Mouse (Mus musculus): ENCODE data around the gene Col27a1. TPM values are rescaled to one million over a fixed set of nuclear protein-coding genes. Genes with fewer than 3 reads are reported as not detected.

Col27a1 gene
- total and polyA plus RNA-seq, 3 experiments = not detected

- TF ChIP-seq MAX (IDR thresholded peaks at IDR 0.05; ENCODE audit: low read length) (no peak), MYB (IDR thresholded peaks at IDR 0.05; ENCODE audit: low read depth, low read length) (no peak), ELF1 (IDR thresholded peaks at IDR 0.05; ENCODE audit: low read depth, low read length) (no peak), ZKSCAN1 (IDR thresholded peaks at IDR 0.05; ENCODE audit: low read depth, low read length) (no peak), EP300 (IDR thresholded peaks at IDR 0.05; ENCODE audit: low read depth in 1 of 2, low read length in 2 of 2) (no peak), SMC3 (IDR thresholded peaks at IDR 0.05; ENCODE audit: low read depth, low read length) (no peak), NRF1 (IDR thresholded peaks at IDR 0.05; ENCODE audit: insufficient read depth, low read depth, low read length, poor library complexity, severe bottlenecking) (no peak), KAT2A (conservative IDR thresholded peaks at IDR 0.05; ENCODE audit: low read depth, low read length) (no peak), MAFK (IDR thresholded peaks at IDR 0.05; ENCODE audit: borderline replicate concordance, low read depth, low read length) (no peak), HCFC1 (IDR thresholded peaks at IDR 0.05; ENCODE audit: low read depth, low read length) (no peak), USF1 (IDR thresholded peaks at IDR 0.05; ENCODE audit: low read depth, low read length) (no peak), MAZ (IDR thresholded peaks at IDR 0.05; ENCODE audit: low read depth, low read length) (no peak), TAL1 (IDR thresholded peaks at IDR 0.05; ENCODE audit: low read length) (no peak), TCF12 (IDR thresholded peaks at IDR 0.05; ENCODE audit: low read depth, low read length) (no peak), RAD21 (IDR thresholded peaks at IDR 0.05; ENCODE audit: low read depth, low read length) (no peak), BHLHE40 (IDR thresholded peaks at IDR 0.05; ENCODE audit: borderline replicate concordance, low read depth, low read length) (no peak), POLR2A (IDR thresholded peaks at IDR 0.05; ENCODE audit: control insufficient read depth in 1 of 2, insufficient read depth in 1 of 2, low read depth in 1 of 2, low read length in 2 of 2, poor library complexity in 1 of 2) (no peak), MEF2A (IDR thresholded peaks at IDR 0.05; ENCODE audit: extremely low read depth, insufficient replicate concordance, low read depth, low read length, poor library complexity, severe bottlenecking) (no peak)
- DNase-seq (ENCODE audit: low read depth, low spot score) = no peak
- Histone ChIP-seq H3K79me2 (ENCODE audit: control insufficient read depth, insufficient read depth, low read length, poor library complexity) (no peaks in the 10 kb centered on the region), H3K9me3 (replicated peaks; ENCODE audit: insufficient read depth, low read length) (no peaks in the 10 kb centered on the region), H3K9ac (ENCODE audit: control insufficient read depth, low read depth, low read length, poor library complexity, severe bottlenecking) (no peak overlapping the region), H3K4me3 (ENCODE audit: control insufficient read depth in 1 of 2, insufficient read depth in 1 of 2, low read depth in 2 of 2, low read length in 2 of 2) (no peak overlapping the region), H3K27me3 (ENCODE audit: control insufficient read depth in 1 of 2, insufficient read depth in 2 of 2, low read length in 2 of 2) (no peaks in the 10 kb centered on the region), H3K36me3 (ENCODE audit: control insufficient read depth in 1 of 2, insufficient read depth in 2 of 2, low read length in 2 of 2) (no peaks in the 10 kb centered on the region), H3K4me1 (ENCODE audit: control insufficient read depth in 1 of 2, insufficient read depth in 2 of 2, low read length in 2 of 2) (no peaks in the 10 kb centered on the region), H3K27ac (ENCODE audit: control insufficient read depth, low read depth, low read length) (no peak overlapping the region)
These were observed 53.3 kb downstream of the Col27a1 start for GRCm38 (mm10) chr4:63267121-63267520.

GRCm38 (mm10) chr4:63267586-63267985 lies 53.8 kb downstream of the Col27a1 start:
- Histone ChIP-seq H3K9ac (ENCODE audit: control insufficient read depth, low read depth, low read length, poor library complexity, severe bottlenecking) (no peak overlapping the region), H3K4me1 (ENCODE audit: control insufficient read depth in 1 of 2, insufficient read depth in 2 of 2, low read length in 2 of 2) (no peaks in the 10 kb centered on the region), H3K27me3 (ENCODE audit: control insufficient read depth in 1 of 2, insufficient read depth in 2 of 2, low read length in 2 of 2) (no peaks in the 10 kb centered on the region), H3K4me3 (ENCODE audit: control insufficient read depth in 1 of 2, insufficient read depth in 1 of 2, low read depth in 2 of 2, low read length in 2 of 2) (no peak overlapping the region), H3K9me3 (replicated peaks; ENCODE audit: insufficient read depth, low read length) (no peaks in the 10 kb centered on the region), H3K79me2 (ENCODE audit: control insufficient read depth, insufficient read depth, low read length, poor library complexity) (no peaks in the 10 kb centered on the region), H3K27ac (ENCODE audit: control insufficient read depth, low read depth, low read length) (no peak overlapping the region), H3K36me3 (ENCODE audit: control insufficient read depth in 1 of 2, insufficient read depth in 2 of 2, low read length in 2 of 2) (no peaks in the 10 kb centered on the region)
- TF ChIP-seq BHLHE40 (IDR thresholded peaks at IDR 0.05; ENCODE audit: borderline replicate concordance, low read depth, low read length) (no peak), POLR2AphosphoS5 (IDR thresholded peaks at IDR 0.05; ENCODE audit: borderline replicate concordance, low read depth, low read length) (no peak), HCFC1 (IDR thresholded peaks at IDR 0.05; ENCODE audit: low read depth, low read length) (no peak), SMC3 (IDR thresholded peaks at IDR 0.05; ENCODE audit: low read depth, low read length) (no peak), ELF1 (IDR thresholded peaks at IDR 0.05; ENCODE audit: low read depth, low read length) (no peak), ZMIZ1 (IDR thresholded peaks at IDR 0.05; ENCODE audit: low read depth, low read length) (no peak), ZNF384 (IDR thresholded peaks at IDR 0.05; ENCODE audit: low read depth, low read length) (no peak), MEF2A (IDR thresholded peaks at IDR 0.05; ENCODE audit: extremely low read depth, insufficient replicate concordance, low read depth, low read length, poor library complexity, severe bottlenecking) (no peak), MXI1 (IDR thresholded peaks at IDR 0.05; ENCODE audit: low read depth, low read length) (no peak), MAZ (IDR thresholded peaks at IDR 0.05; ENCODE audit: low read depth, low read length) (no peak), CTCF (IDR thresholded peaks at IDR 0.05 in 2 of 3, conservative IDR thresholded peaks at IDR 0.05 in 1 of 3; ENCODE audit: control insufficient read depth in 1 of 3, insufficient read depth in 1 of 3, low read depth in 2 of 3, low read length in 3 of 3, poor library complexity in 1 of 3, severe bottlenecking in 1 of 3) (no peak), CHD1 (IDR thresholded peaks at IDR 0.05; ENCODE audit: low read depth, low read length) (no peak), ZC3H11A (IDR thresholded peaks at IDR 0.05; ENCODE audit: low read depth, low read length) (no peak), EP300 (IDR thresholded peaks at IDR 0.05; ENCODE audit: low read depth in 1 of 2, low read length in 2 of 2) (no peak), CHD2 (IDR thresholded peaks at IDR 0.05; ENCODE audit: low read length) (no peak)
- no peak for DNase-seq (ENCODE audit: low read depth, low spot score)
